Mouse (Mus musculus): ENCODE measurements at regions not wholly inside any gene's neighbourhood (a gene's known extent, or its start where the extent isn't known, plus 50 kb on each side); places are given as distances from the start of the nearest gene placed in this dataset.

- ATAC-seq (ENCODE audit: low FRiP score, low TSS enrichment), result no peak
- H3K27me3 ChIP-seq (ENCODE audit: control insufficient read depth, insufficient read depth, low read length), result no peaks in the 10 kb centered on the region
- H3K4me2 ChIP-seq (ENCODE audit: low read length), result no peak overlapping the region
- no peaks in the 10 kb centered on the region for H3K36me3 ChIP-seq (ENCODE audit: control insufficient read depth, insufficient read depth, low read length)
- H3K27ac ChIP-seq (replicated peaks; ENCODE audit: low read depth, low read length), result no peak overlapping the region
- H3K4me1 ChIP-seq (ENCODE audit: control insufficient read depth, insufficient read depth, low read length), result peaks cover 16% of the 10 kb centered on the region
- no peak overlapping the region for H3K4me3 ChIP-seq (replicated peaks; ENCODE audit: low read depth, low read length)
- WGBS, result 87% methylated on average over 5 of the region's 5 CpGs
- H3K9ac ChIP-seq (replicated peaks; ENCODE audit: low read length), result no peak overlapping the region
- DNase-seq, result no peak
- no peaks in the 10 kb centered on the region for H3K9me3 ChIP-seq (ENCODE audit: control insufficient read depth, low read length)
Measured at GRCm38 (mm10) chr2:28365756-28366155, 80.8 kb upstream of the Ppp1r26 start.

- no peak overlapping the region for H3K4me3 ChIP-seq (replicated peaks; ENCODE audit: low read depth, low read length)
- ATAC-seq (ENCODE audit: low FRiP score, low TSS enrichment), result no peak
- no peaks in the 10 kb centered on the region for H3K27me3 ChIP-seq (ENCODE audit: control insufficient read depth, insufficient read depth, low read length)
- H3K9me3 ChIP-seq (ENCODE audit: control insufficient read depth, low read length), result no peaks in the 10 kb centered on the region
- peak; percentile 75 for DNase-seq
- H3K4me1 ChIP-seq (ENCODE audit: control insufficient read depth, insufficient read depth, low read length), result peaks cover 15% of the 10 kb centered on the region
- no peaks in the 10 kb centered on the region for H3K36me3 ChIP-seq (ENCODE audit: control insufficient read depth, insufficient read depth, low read length)
- no peak overlapping the region for H3K4me2 ChIP-seq (ENCODE audit: low read length)
- no peak overlapping the region for H3K27ac ChIP-seq (replicated peaks; ENCODE audit: low read depth, low read length)
- WGBS, result 19% methylated on average over 3 of the region's 3 CpGs
- H3K9ac ChIP-seq (replicated peaks; ENCODE audit: low read length), result no peak overlapping the region
Measured at GRCm38 (mm10) chr2:28374838-28375237, 71.8 kb upstream of the Ppp1r26 start.

GRCm38 (mm10) chr2:28377948-28378822 lies 68.4 kb upstream of the Ppp1r26 start:
- Histone ChIP-seq H3K9me3 (ENCODE audit: control insufficient read depth, low read length) (no peaks in the 10 kb centered on the region), H3K36me3 (ENCODE audit: control insufficient read depth, insufficient read depth, low read length) (no peaks in the 10 kb centered on the region), H3K27ac (replicated peaks; ENCODE audit: low read depth, low read length) (no peak overlapping the region), H3K27me3 (ENCODE audit: control insufficient read depth, insufficient read depth, low read length) (no peaks in the 10 kb centered on the region), H3K4me3 (replicated peaks; ENCODE audit: low read depth, low read length) (no peak overlapping the region), H3K4me2 (ENCODE audit: low read length) (no peak overlapping the region), H3K4me1 (ENCODE audit: control insufficient read depth, insufficient read depth, low read length) (peaks cover 14% of the 10 kb centered on the region), H3K9ac (replicated peaks; ENCODE audit: low read length) (no peak overlapping the region)
- ATAC-seq (ENCODE audit: low FRiP score, low TSS enrichment) (no peak), DNase-seq (no peak)
- WGBS, result 80% methylated on average over 9 of the region's 9 CpGs

GRCm38 (mm10) chr2:28382051-28382802 lies 64.4 kb upstream of the Ppp1r26 start:
- DNase-seq (no peak), ATAC-seq (ENCODE audit: low FRiP score, low TSS enrichment) (no peak)
- 76% methylated on average over 12 of the region's 12 CpGs for WGBS
- H3K4me2 ChIP-seq (ENCODE audit: low read length), result no peak overlapping the region
- no peaks in the 10 kb centered on the region for H3K9me3 ChIP-seq (ENCODE audit: control insufficient read depth, low read length)
- peaks cover 34% of the 10 kb centered on the region for H3K4me1 ChIP-seq (ENCODE audit: control insufficient read depth, insufficient read depth, low read length)
- no peaks in the 10 kb centered on the region for H3K27me3 ChIP-seq (ENCODE audit: control insufficient read depth, insufficient read depth, low read length)
- H3K9ac ChIP-seq (replicated peaks; ENCODE audit: low read length), result no peak overlapping the region
- no peaks in the 10 kb centered on the region for H3K36me3 ChIP-seq (ENCODE audit: control insufficient read depth, insufficient read depth, low read length)
- no peak overlapping the region for H3K27ac ChIP-seq (replicated peaks; ENCODE audit: low read depth, low read length)
- no peak overlapping the region for H3K4me3 ChIP-seq (replicated peaks; ENCODE audit: low read depth, low read length)

GRCm38 (mm10) chr2:28384875-28385274 lies 61.7 kb upstream of the Ppp1r26 start:
- Histone ChIP-seq H3K4me3 (replicated peaks; ENCODE audit: low read depth, low read length) (no peak overlapping the region), H3K4me1 (ENCODE audit: control insufficient read depth, insufficient read depth, low read length) (peaks cover 46% of the 10 kb centered on the region), H3K9me3 (ENCODE audit: control insufficient read depth, low read length) (no peaks in the 10 kb centered on the region), H3K9ac (replicated peaks; ENCODE audit: low read length) (no peak overlapping the region), H3K27ac (replicated peaks; ENCODE audit: low read depth, low read length) (peak overlapping the region; percentile 66), H3K36me3 (ENCODE audit: control insufficient read depth, insufficient read depth, low read length) (no peaks in the 10 kb centered on the region), H3K27me3 (ENCODE audit: control insufficient read depth, insufficient read depth, low read length) (no peaks in the 10 kb centered on the region), H3K4me2 (ENCODE audit: low read length) (no peak overlapping the region)
- ATAC-seq (ENCODE audit: low FRiP score, low TSS enrichment), result peak; percentile 39; the same call in 1 of the 2 replicates
- DNase-seq, result peak; percentile 69
- WGBS, result 32% methylated on average over 8 of the region's 8 CpGs

GRCm38 (mm10) chr2:28386784-28387183 lies 59.8 kb upstream of the Ppp1r26 start:
- no peaks in the 10 kb centered on the region for H3K27me3 ChIP-seq (ENCODE audit: control insufficient read depth, insufficient read depth, low read length)
- H3K9me3 ChIP-seq (ENCODE audit: control insufficient read depth, low read length), result no peaks in the 10 kb centered on the region
- no peak overlapping the region for H3K9ac ChIP-seq (replicated peaks; ENCODE audit: low read length)
- no peak for DNase-seq
- H3K27ac ChIP-seq (replicated peaks; ENCODE audit: low read depth, low read length), result peak overlapping the region; percentile 73
- H3K4me2 ChIP-seq (ENCODE audit: low read length), result no peak overlapping the region
- H3K4me1 ChIP-seq (ENCODE audit: control insufficient read depth, insufficient read depth, low read length), result peaks cover 35% of the 10 kb centered on the region
- 35% methylated on average over 1 of the region's 1 CpGs for WGBS
- H3K36me3 ChIP-seq (ENCODE audit: control insufficient read depth, insufficient read depth, low read length), result no peaks in the 10 kb centered on the region
- H3K4me3 ChIP-seq (replicated peaks; ENCODE audit: low read depth, low read length), result no peak overlapping the region
- ATAC-seq (ENCODE audit: low FRiP score, low TSS enrichment), result no peak

GRCm38 (mm10) chr2:28387422-28387836 lies 59.2 kb upstream of the Ppp1r26 start:
- peak overlapping the region; percentile 73 for H3K27ac ChIP-seq (replicated peaks; ENCODE audit: low read depth, low read length)
- DNase-seq (peak; percentile 80), ATAC-seq (ENCODE audit: low FRiP score, low TSS enrichment) (peak; percentile 85)
- no peak overlapping the region for H3K9ac ChIP-seq (replicated peaks; ENCODE audit: low read length)
- no peaks in the 10 kb centered on the region for H3K9me3 ChIP-seq (ENCODE audit: control insufficient read depth, low read length)
- 1% methylated on average over 6 of the region's 6 CpGs for WGBS
- no peaks in the 10 kb centered on the region for H3K27me3 ChIP-seq (ENCODE audit: control insufficient read depth, insufficient read depth, low read length)
- no peak overlapping the region for H3K4me3 ChIP-seq (replicated peaks; ENCODE audit: low read depth, low read length)
- peaks cover 32% of the 10 kb centered on the region for H3K4me1 ChIP-seq (ENCODE audit: control insufficient read depth, insufficient read depth, low read length)
- no peak overlapping the region for H3K4me2 ChIP-seq (ENCODE audit: low read length)
- no peaks in the 10 kb centered on the region for H3K36me3 ChIP-seq (ENCODE audit: control insufficient read depth, insufficient read depth, low read length)

- Histone ChIP-seq H3K4me2 (ENCODE audit: low read length) (no peak overlapping the region), H3K27me3 (ENCODE audit: control insufficient read depth, insufficient read depth, low read length) (no peaks in the 10 kb centered on the region), H3K27ac (replicated peaks; ENCODE audit: low read depth, low read length) (peak overlapping the region; percentile 73), H3K36me3 (ENCODE audit: control insufficient read depth, insufficient read depth, low read length) (no peaks in the 10 kb centered on the region), H3K9me3 (ENCODE audit: control insufficient read depth, low read length) (no peaks in the 10 kb centered on the region), H3K9ac (replicated peaks; ENCODE audit: low read length) (no peak overlapping the region), H3K4me1 (ENCODE audit: control insufficient read depth, insufficient read depth, low read length) (peaks cover 32% of the 10 kb centered on the region), H3K4me3 (replicated peaks; ENCODE audit: low read depth, low read length) (no peak overlapping the region)
- WGBS, result 72% methylated on average over 4 of the region's 4 CpGs
- ATAC-seq (ENCODE audit: low FRiP score, low TSS enrichment) (no peak), DNase-seq (no peak)
Measured at GRCm38 (mm10) chr2:28387926-28388325, 58.7 kb upstream of the Ppp1r26 start.
